Mouse (Mus musculus): Measurements from ENCODE around the gene Lef1. TPM values are rescaled to one million over a fixed set of nuclear protein-coding genes. Genes with fewer than 3 reads are reported as not detected.

Gene Lef1
- polyA plus RNA-seq, 1 experiment from 2014 or later, result 58.4 TPM

GRCm38 (mm10) chr3:131212200-131212599 lies 101.9 kb downstream of the Lef1 start:
- WGBS, result 88% methylated on average over 7 of the region's 7 CpGs
- Histone ChIP-seq H3K4me3 (no peak overlapping the region), H3K9me3 (replicated peaks) (no peaks in the 10 kb centered on the region), H3K36me3 (peaks cover 57% of the 10 kb centered on the region), H3K27ac (replicated peaks) (no peak overlapping the region), H3K4me1 (peaks cover 14% of the 10 kb centered on the region), H3K27me3 (ENCODE audit: low read depth, poor library complexity, severe bottlenecking) (no peaks in the 10 kb centered on the region)
- DNase-seq (ENCODE audit: low spot score), result no peak

- Histone ChIP-seq H3K4me3 (no peak overlapping the region), H3K27ac (replicated peaks) (no peak overlapping the region), H3K27me3 (ENCODE audit: low read depth, poor library complexity, severe bottlenecking) (no peaks in the 10 kb centered on the region), H3K36me3 (peaks cover 50% of the 10 kb centered on the region), H3K4me1 (no peaks in the 10 kb centered on the region), H3K9me3 (replicated peaks) (no peaks in the 10 kb centered on the region)
- WGBS, result 89% methylated on average over 9 of the region's 9 CpGs
- DNase-seq (ENCODE audit: low spot score), result no peak
Measured at GRCm38 (mm10) chr3:131214060-131214658, 103.9 kb downstream of the Lef1 start.

- no peaks in the 10 kb centered on the region for H3K27me3 ChIP-seq (ENCODE audit: low read depth, poor library complexity, severe bottlenecking)
- no peaks in the 10 kb centered on the region for H3K9me3 ChIP-seq (replicated peaks)
- H3K4me3 ChIP-seq, result no peak overlapping the region
- peak; percentile 40 for DNase-seq (ENCODE audit: low spot score)
- 64% methylated on average over 9 of the region's 9 CpGs for WGBS
- H3K4me1 ChIP-seq, result no peaks in the 10 kb centered on the region
- no peak overlapping the region for H3K27ac ChIP-seq (replicated peaks)
- H3K36me3 ChIP-seq, result peaks cover 56% of the 10 kb centered on the region
Measured at GRCm38 (mm10) chr3:131214841-131215240, 104.6 kb downstream of the Lef1 start.

- no peaks in the 10 kb centered on the region for H3K4me1 ChIP-seq
- H3K36me3 ChIP-seq, result peaks cover 48% of the 10 kb centered on the region
- no peaks in the 10 kb centered on the region for H3K9me3 ChIP-seq (replicated peaks)
- H3K27me3 ChIP-seq (ENCODE audit: low read depth, poor library complexity, severe bottlenecking), result no peaks in the 10 kb centered on the region
- H3K27ac ChIP-seq (replicated peaks), result no peak overlapping the region
- 88% methylated on average over 14 of the region's 14 CpGs for WGBS
- no peak overlapping the region for H3K4me3 ChIP-seq
- DNase-seq (ENCODE audit: low spot score), result no peak
Measured at GRCm38 (mm10) chr3:131218636-131219390, 108.5 kb downstream of the Lef1 start.

- DNase-seq (ENCODE audit: low spot score), result no peak
- Histone ChIP-seq H3K9me3 (replicated peaks) (no peaks in the 10 kb centered on the region), H3K36me3 (peaks cover 42% of the 10 kb centered on the region), H3K27ac (replicated peaks) (no peak overlapping the region), H3K27me3 (ENCODE audit: low read depth, poor library complexity, severe bottlenecking) (no peaks in the 10 kb centered on the region), H3K4me3 (no peak overlapping the region), H3K4me1 (no peaks in the 10 kb centered on the region)
- WGBS, result 67% methylated on average over 6 of the region's 6 CpGs
Measured at GRCm38 (mm10) chr3:131228083-131228482, 117.8 kb downstream of the Lef1 start.

GRCm38 (mm10) chr3:131237061-131237460 lies 126.8 kb downstream of the Lef1 start:
- H3K36me3 ChIP-seq, result peaks cover 35% of the 10 kb centered on the region
- 85% methylated on average over 6 of the region's 6 CpGs for WGBS
- H3K4me3 ChIP-seq, result no peak overlapping the region
- H3K27me3 ChIP-seq (ENCODE audit: low read depth, poor library complexity, severe bottlenecking), result no peaks in the 10 kb centered on the region
- peak overlapping the region; percentile 28; the same call in 1 of the 2 replicates for H3K27ac ChIP-seq (replicated peaks)
- H3K9me3 ChIP-seq (replicated peaks), result no peaks in the 10 kb centered on the region
- DNase-seq (ENCODE audit: low spot score), result no peak
- H3K4me1 ChIP-seq, result peaks cover 5% of the 10 kb centered on the region

GRCm38 (mm10) chr3:131237785-131238633 lies 127.7 kb downstream of the Lef1 start:
- 61% methylated on average over 19 of the region's 19 CpGs for WGBS
- DNase-seq (ENCODE audit: low spot score), result peak; percentile 88
- Histone ChIP-seq H3K9me3 (replicated peaks) (no peaks in the 10 kb centered on the region), H3K4me1 (peaks cover 5% of the 10 kb centered on the region), H3K27me3 (ENCODE audit: low read depth, poor library complexity, severe bottlenecking) (no peaks in the 10 kb centered on the region), H3K4me3 (no peak overlapping the region), H3K27ac (replicated peaks) (no peak overlapping the region), H3K36me3 (peaks cover 30% of the 10 kb centered on the region)

GRCm38 (mm10) chr3:131245766-131246578 lies 135.7 kb downstream of the Lef1 start:
- Histone ChIP-seq H3K4me1 (no peaks in the 10 kb centered on the region), H3K27me3 (ENCODE audit: low read depth, poor library complexity, severe bottlenecking) (no peaks in the 10 kb centered on the region), H3K9me3 (replicated peaks) (no peaks in the 10 kb centered on the region), H3K36me3 (peaks cover 49% of the 10 kb centered on the region), H3K27ac (replicated peaks) (no peak overlapping the region), H3K4me3 (no peak overlapping the region)
- 63% methylated on average over 11 of the region's 11 CpGs for WGBS
- DNase-seq (ENCODE audit: low spot score), result peak; percentile 58

- Histone ChIP-seq H3K27ac (replicated peaks) (no peak overlapping the region), H3K27me3 (ENCODE audit: low read depth, poor library complexity, severe bottlenecking) (no peaks in the 10 kb centered on the region), H3K36me3 (peaks cover 43% of the 10 kb centered on the region), H3K4me1 (no peaks in the 10 kb centered on the region), H3K4me3 (no peak overlapping the region), H3K9me3 (replicated peaks) (no peaks in the 10 kb centered on the region)
- 95% methylated on average over 8 of the region's 8 CpGs for WGBS
- no peak for DNase-seq (ENCODE audit: low spot score)
Measured at GRCm38 (mm10) chr3:131246579-131247046, 136.3 kb downstream of the Lef1 start.

- DNase-seq (ENCODE audit: low spot score), result no peak
- Histone ChIP-seq H3K27me3 (ENCODE audit: low read depth, poor library complexity, severe bottlenecking) (no peaks in the 10 kb centered on the region), H3K4me1 (no peaks in the 10 kb centered on the region), H3K4me3 (no peak overlapping the region), H3K36me3 (peaks cover 42% of the 10 kb centered on the region), H3K27ac (replicated peaks) (no peak overlapping the region), H3K9me3 (replicated peaks) (no peaks in the 10 kb centered on the region)
- WGBS, result 86% methylated on average over 6 of the region's 6 CpGs
Measured at GRCm38 (mm10) chr3:131247447-131247846, 137.2 kb downstream of the Lef1 start.

- no peaks in the 10 kb centered on the region for H3K27me3 ChIP-seq (ENCODE audit: low read depth, poor library complexity, severe bottlenecking)
- no peaks in the 10 kb centered on the region for H3K4me1 ChIP-seq
- H3K9me3 ChIP-seq (replicated peaks), result no peaks in the 10 kb centered on the region
- H3K4me3 ChIP-seq, result no peak overlapping the region
- peaks cover 39% of the 10 kb centered on the region for H3K36me3 ChIP-seq
- no peak for DNase-seq (ENCODE audit: low spot score)
- H3K27ac ChIP-seq (replicated peaks), result no peak overlapping the region
- 87% methylated on average over 5 of the region's 5 CpGs for WGBS
Measured at GRCm38 (mm10) chr3:131247851-131248250, 137.6 kb downstream of the Lef1 start.

GRCm38 (mm10) chr3:131248444-131248843 lies 138.2 kb downstream of the Lef1 start:
- Histone ChIP-seq H3K4me3 (no peak overlapping the region), H3K9me3 (replicated peaks) (no peaks in the 10 kb centered on the region), H3K36me3 (peaks cover 38% of the 10 kb centered on the region), H3K4me1 (no peaks in the 10 kb centered on the region), H3K27ac (replicated peaks) (no peak overlapping the region), H3K27me3 (ENCODE audit: low read depth, poor library complexity, severe bottlenecking) (no peaks in the 10 kb centered on the region)
- no peak for DNase-seq (ENCODE audit: low spot score)
- WGBS, result 92% methylated on average over 10 of the region's 10 CpGs

Data from midbrain, embryonic 10.5 days (tissue).